Mouse (Mus musculus) neural tube, postnatal 0 days (tissue): Measurements from ENCODE around the gene Gm10260. TPM values are rescaled to one million over a fixed set of nuclear protein-coding genes. Genes with fewer than 3 reads are reported as not detected.

Source experiments
- polyA plus RNA-seq: library from polyadenylated mRNA; unstranded; fragments of >200 nt; fragmentation: Nextera tagmentation; extraction: Ambion mirVana; gene quantifications from 2 replicates; pipeline ENCODE4 v1.2.1, GENCODE M21; 2015

Gm10260 gene
- 3.9 and 6.6 TPM in 2 replicates for polyA plus RNA-seq

GRCm38 (mm10) chr13:97760532-97760931 is at the start of gene Gm10260:
Gm10260 (minus strand) TSS chr13:97760632.

